Mouse (Mus musculus) embryonic fibroblast, embryonic 13.5 days (primary cell): ENCODE data around the gene Cog4. TPM values are rescaled to one million over a fixed set of nuclear protein-coding genes. Genes with fewer than 3 reads are reported as not detected.

Experiments used
- H3K27ac ChIP-seq: 2 replicates; pipeline ENCODE4 v1.5.1; 2012; ENCODE audit warnings: low read length, control low read depth, inconsistent platforms; ENCODE audit not compliant: insufficient read depth
- H3K4me1 ChIP-seq: 2 replicates; pipeline ENCODE4 v1.6.1; 2011; ENCODE audit warnings: low read length; ENCODE audit not compliant: control insufficient read depth, insufficient read depth
- H3K4me3 ChIP-seq: 2 replicates; pipeline ENCODE4 v1.5.1; 2011; ENCODE audit warnings: mild to moderate bottlenecking, control low read depth, low read length; ENCODE audit not compliant: insufficient read depth
- CTCF ChIP-seq: IDR thresholded peaks from 2 replicates; pipeline ENCODE4 v1.5.1; 2011; ENCODE audit warnings: mild to moderate bottlenecking, control low read depth, low read length, moderate library complexity, borderline replicate concordance; ENCODE audit not compliant: insufficient read depth
- POLR2A ChIP-seq: IDR thresholded peaks from 2 replicates; pipeline ENCODE4 v1.6.1; 2011; ENCODE audit warnings: low read depth, mild to moderate bottlenecking, control low read depth, low read length, moderate library complexity
- polyA plus RNA-seq: library from polyadenylated mRNA; stranded (reverse); fragments of >200 nt; gene quantifications from 2 replicates; pipeline ENCODE4 v1.2.4, GENCODE M21; 2011; ENCODE audit warnings: low read depth; ENCODE audit not compliant: missing spikeins, insufficient read length

Gene Cog4
- polyA plus RNA-seq, 1 experiment = 49.1 TPM

DNA sequence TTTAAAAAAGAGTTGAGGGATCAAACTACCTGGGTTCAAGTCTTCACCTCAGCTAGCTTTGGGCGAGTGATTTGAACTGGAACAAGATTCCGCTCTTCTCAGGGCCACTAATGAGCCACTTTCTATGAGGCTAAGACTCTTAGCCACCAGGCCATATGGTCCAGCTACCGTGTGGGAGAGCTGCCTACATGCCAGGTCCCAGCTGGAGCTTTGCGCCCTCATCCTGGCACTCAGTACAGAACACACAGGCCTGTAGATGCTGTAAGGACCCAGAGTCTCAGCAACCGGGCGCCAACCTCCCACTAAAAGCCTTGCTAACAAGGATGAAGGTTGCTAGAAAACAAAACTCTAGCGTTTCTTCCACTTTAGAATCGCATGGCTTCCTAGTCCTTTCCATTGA lies 42.0 kb downstream of the Cog4 start:
- TF ChIP-seq POLR2A = no peak
- no peak for TF ChIP-seq CTCF
- Histone ChIP-seq H3K4me1 (no peaks in the 10 kb centered on the region), H3K27ac (no peak overlapping the region), H3K4me3 (no peak overlapping the region)

DNA sequence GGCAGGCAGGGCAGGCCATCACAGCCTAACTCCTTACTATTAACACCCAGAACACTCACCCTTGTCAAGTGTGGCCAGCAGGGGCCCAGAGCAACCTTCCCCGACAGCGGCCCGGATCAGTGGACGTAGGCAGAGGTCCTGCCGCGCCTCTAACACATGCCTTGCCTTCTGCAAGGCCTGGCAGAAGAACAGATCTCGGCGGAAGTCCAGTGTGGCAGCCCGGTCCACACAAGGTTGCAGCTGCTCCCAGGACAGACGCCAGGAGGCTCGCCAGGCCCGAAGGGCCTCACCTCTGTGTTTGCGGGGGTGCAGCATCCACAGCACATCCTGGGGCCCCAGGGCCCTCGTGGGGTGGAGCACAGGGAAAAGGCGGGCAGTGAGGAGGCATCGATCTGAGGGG lies 42.5 kb downstream of the Cog4 start:
- Histone ChIP-seq H3K4me3 (no peak overlapping the region), H3K4me1 (no peaks in the 10 kb centered on the region), H3K27ac (no peak overlapping the region)
- TF ChIP-seq CTCF = no peak
- TF ChIP-seq POLR2A = no peak

DNA sequence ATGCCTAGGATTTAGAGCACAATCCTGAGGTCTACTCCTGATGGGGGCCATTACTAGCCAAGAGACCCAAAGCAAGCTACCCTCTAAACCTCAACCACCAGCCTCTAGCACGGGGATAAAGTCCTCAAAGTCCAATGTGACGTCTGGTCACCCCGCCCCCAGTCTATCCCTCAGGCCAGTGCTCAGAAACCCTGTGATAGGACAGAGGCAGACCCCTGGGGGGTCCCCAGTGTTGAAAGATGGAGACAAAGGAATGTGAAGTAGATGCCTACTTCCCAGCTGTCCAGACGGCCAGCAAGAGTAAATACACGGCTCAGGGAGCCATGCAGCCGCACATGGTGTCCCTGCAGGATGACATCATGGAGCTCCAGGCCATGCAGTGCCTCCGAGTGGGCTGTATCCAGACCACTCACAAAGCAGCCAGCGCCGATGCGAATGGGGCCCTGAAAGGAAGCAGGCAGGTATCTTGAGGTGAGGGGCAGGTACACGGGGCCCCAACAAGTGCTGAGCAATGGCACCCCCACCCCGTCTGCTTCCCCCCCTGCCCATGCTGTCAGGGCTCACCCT lies 43.6 kb downstream of the Cog4 start:
- no peak overlapping the region for H3K4me3 ChIP-seq
- H3K27ac ChIP-seq = no peak overlapping the region
- H3K4me1 ChIP-seq = no peaks in the 10 kb centered on the region
- TF ChIP-seq CTCF (no peak), POLR2A (no peak)

DNA sequence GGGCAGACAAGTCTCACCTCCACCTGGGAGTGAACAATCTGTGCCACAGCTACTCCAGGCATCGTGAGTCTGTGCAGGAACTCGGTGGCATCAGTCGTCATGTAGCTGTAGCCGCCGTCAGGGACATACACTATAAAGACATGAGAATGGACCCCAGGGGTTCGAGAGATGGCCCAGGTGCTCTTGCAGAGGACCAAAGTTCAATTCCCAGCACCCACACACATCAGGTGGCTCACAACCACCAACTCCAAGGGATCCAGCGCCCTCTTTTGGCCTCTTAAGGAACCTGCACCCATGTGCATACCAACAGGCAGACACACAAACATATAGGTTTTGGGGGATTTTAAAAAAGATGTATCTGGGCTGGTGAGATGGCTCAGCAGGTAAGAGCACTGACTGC lies 45.6 kb downstream of the Cog4 start:
- no peak overlapping the region for H3K4me3 ChIP-seq
- H3K27ac ChIP-seq = no peak overlapping the region
- H3K4me1 ChIP-seq = no peaks in the 10 kb centered on the region
- no peak for TF ChIP-seq POLR2A
- no peak for TF ChIP-seq CTCF

DNA sequence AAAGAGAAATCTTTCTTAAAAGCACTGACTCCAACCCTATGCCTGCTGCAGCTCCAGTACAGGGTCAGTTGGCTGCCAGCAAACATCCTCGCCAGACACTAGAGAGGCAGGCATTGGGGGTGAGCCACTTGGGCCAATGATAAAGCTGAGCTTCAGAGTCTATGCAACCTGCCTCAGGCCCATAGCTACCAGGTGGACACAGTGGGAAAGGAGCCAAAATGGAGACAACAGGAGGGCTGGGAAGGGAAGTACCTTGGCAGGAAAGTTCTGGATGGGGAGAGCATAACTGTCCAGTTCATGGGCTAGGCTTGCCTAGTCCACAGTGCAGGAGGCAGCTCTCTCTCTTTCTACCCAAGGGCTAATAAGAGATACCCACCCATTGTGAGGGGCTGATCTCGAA lies 46.5 kb downstream of the Cog4 start:
- Histone ChIP-seq H3K4me1 (no peaks in the 10 kb centered on the region), H3K27ac (no peak overlapping the region), H3K4me3 (no peak overlapping the region)
- TF ChIP-seq CTCF (no peak), POLR2A (no peak)

DNA sequence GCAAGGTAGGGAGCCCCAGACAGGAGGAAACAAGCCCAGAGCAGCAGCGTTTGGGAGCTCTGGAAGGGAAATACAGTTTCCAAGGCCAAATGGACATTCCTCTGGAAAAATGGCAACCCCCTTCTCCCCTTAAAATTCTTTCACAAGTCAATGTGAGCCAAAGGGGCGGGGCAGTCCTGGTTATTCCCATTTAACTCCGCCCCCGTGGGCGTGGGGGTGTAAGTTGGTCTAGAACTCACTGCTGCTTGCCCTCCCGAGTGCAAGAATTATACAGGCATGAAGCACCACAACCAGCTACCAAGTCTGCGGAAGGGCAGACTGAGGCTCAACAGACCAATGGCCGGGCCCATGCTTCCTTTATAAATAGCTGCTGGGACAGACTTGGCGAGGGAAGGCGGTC lies 48.5 kb downstream of the Cog4 start:
- no peak overlapping the region for H3K27ac ChIP-seq
- TF ChIP-seq POLR2A (no peak), CTCF (no peak)
- no peak overlapping the region for H3K4me3 ChIP-seq
- no peaks in the 10 kb centered on the region for H3K4me1 ChIP-seq

DNA sequence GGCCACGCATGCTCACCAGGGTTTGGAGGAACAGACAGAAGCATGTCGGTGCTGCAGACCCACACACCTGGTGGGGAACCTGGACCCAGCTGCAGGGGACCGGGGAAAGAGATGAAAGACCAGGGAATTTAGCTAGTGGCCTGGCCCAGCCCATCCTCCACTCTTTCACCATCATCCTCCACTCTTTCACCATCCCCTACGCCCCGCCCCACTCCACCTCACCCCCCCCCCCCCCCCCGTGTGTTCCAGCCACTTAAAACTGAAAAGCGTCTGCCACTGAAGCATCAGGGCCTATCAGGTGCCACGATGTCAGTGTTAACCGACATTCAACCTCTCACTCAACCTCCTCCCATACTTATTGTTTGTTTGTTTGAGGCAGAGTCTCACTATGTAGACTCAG lies 48.9 kb downstream of the Cog4 start:
- Histone ChIP-seq H3K27ac (no peak overlapping the region), H3K4me3 (no peak overlapping the region), H3K4me1 (no peaks in the 10 kb centered on the region)
- no peak for TF ChIP-seq POLR2A
- TF ChIP-seq CTCF = no peak

DNA sequence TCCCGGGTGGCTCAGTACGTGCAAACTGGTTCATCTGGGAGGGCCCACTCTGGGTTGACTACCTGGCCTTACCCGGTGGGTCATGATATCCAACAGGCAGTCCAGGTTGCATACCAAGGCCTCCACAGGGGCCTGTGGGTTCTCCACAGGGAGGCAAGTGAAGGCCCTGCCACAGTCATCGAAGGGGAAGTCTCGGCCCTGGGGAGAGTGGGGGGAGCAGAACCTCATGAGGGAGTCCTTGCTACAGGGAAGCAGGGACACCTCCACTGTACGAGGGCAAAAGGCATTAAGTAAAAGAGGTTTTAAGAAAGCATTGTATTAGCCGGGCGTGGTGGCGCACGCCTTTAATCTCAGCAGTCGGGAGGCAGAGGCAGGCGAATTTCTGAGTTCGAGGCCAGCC lies 49.4 kb downstream of the Cog4 start:
- TF ChIP-seq POLR2A (no peak), CTCF (no peak)
- H3K4me3 ChIP-seq = no peak overlapping the region
- no peaks in the 10 kb centered on the region for H3K4me1 ChIP-seq
- H3K27ac ChIP-seq = no peak overlapping the region

DNA sequence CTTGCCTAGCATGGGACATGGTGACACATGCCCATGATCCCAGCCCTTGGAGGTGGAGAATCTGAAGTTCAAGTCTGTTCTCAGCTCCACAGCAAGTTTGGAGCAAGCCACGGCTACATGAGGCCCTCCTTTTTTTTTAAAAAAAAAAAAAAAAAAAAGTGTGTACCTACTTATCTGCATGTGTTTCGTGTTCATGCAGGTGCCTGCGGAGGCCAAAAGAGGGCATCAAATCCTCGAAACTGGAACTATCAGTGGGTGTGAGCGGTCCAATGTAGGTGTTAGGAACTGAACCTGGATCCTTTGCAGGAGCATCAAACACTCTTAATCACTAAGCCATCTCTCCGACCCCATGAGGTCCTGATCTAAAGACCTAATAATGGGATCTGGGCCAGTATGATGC lies 51.1 kb downstream of the Cog4 start:
- H3K4me1 ChIP-seq = peaks cover 3% of the 10 kb centered on the region; the same call in 1 of the 2 replicates
- H3K4me3 ChIP-seq = no peak overlapping the region
- TF ChIP-seq CTCF = no peak
- TF ChIP-seq POLR2A = no peak
- H3K27ac ChIP-seq = no peak overlapping the region

DNA sequence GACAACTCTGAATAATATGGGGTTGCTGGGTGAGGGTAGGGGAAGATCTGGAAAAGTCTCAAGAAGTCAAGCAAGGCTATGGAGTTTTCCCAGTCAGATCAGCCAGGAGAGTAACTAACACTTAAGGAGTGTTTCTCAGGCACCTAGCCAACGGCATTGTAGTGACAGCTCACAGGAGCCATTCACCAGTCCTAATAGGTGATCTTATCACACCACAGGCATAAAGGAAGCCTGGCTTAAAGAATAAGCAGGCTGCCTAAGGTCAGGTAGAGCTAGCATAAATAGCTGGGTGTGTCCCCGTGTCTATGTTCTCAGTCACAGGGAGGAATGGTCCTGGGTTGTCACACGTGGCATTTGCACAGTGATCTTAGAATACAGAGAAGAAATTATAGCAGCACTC lies 54.7 kb downstream of the Cog4 start:
- no peak overlapping the region for H3K4me3 ChIP-seq
- peaks cover 3% of the 10 kb centered on the region; the same call in 1 of the 2 replicates for H3K4me1 ChIP-seq
- no peak overlapping the region for H3K27ac ChIP-seq
- TF ChIP-seq POLR2A (no peak), CTCF (no peak)
